Mouse (Mus musculus) testis, postnatal 14 days (tissue): ENCODE measurements around the gene Scn5a.

Experiments
- DNase-seq: peaks from one replicate; pipeline ENCODE4 v3.0.0; 2021; ENCODE audit warnings: low spot score

The Scn5a gene

GRCm38 (mm10) chr9:119564803-119565202, 14.0 kb downstream of the Scn5a start:
- DNase-seq = no peak

GRCm38 (mm10) chr9:119563617-119564016, 15.2 kb downstream of the Scn5a start:
- no peak for DNase-seq

- no peak for DNase-seq
Observed at GRCm38 (mm10) chr9:119562256-119562655, 16.6 kb downstream of the Scn5a start.

- DNase-seq = no peak
Observed at GRCm38 (mm10) chr9:119561746-119562145, 17.1 kb downstream of the Scn5a start.

- no peak for DNase-seq
Observed at GRCm38 (mm10) chr9:119559537-119560276, 19.1 kb downstream of the Scn5a start.

- no peak for DNase-seq
Observed at GRCm38 (mm10) chr9:119558119-119558854, 20.5 kb downstream of the Scn5a start.

GRCm38 (mm10) chr9:119556043-119556442, 22.8 kb downstream of the Scn5a start:
- no peak for DNase-seq

GRCm38 (mm10) chr9:119547528-119547927, 31.3 kb downstream of the Scn5a start:
- no peak for DNase-seq

GRCm38 (mm10) chr9:119547128-119547527, 31.7 kb downstream of the Scn5a start:
- DNase-seq = no peak

GRCm38 (mm10) chr9:119540726-119541125, 38.1 kb downstream of the Scn5a start:
- DNase-seq = no peak

- DNase-seq = no peak
Observed at GRCm38 (mm10) chr9:119537823-119538222, 41.0 kb downstream of the Scn5a start.

GRCm38 (mm10) chr9:119531684-119532417, 47.0 kb downstream of the Scn5a start:
- no peak for DNase-seq

- DNase-seq = no peak
Observed at GRCm38 (mm10) chr9:119524511-119524910, 54.3 kb downstream of the Scn5a start.

GRCm38 (mm10) chr9:119523301-119523700, 55.5 kb downstream of the Scn5a start:
- no peak for DNase-seq

GRCm38 (mm10) chr9:119519116-119519515, 59.7 kb downstream of the Scn5a start:
- DNase-seq = no peak

- no peak for DNase-seq
Observed at GRCm38 (mm10) chr9:119518177-119518576, 60.6 kb downstream of the Scn5a start.

- DNase-seq = no peak
Observed at GRCm38 (mm10) chr9:119517467-119517866, 61.3 kb downstream of the Scn5a start.

GRCm38 (mm10) chr9:119516815-119517214, 62.0 kb downstream of the Scn5a start:
- DNase-seq = no peak

GRCm38 (mm10) chr9:119515454-119515853, 63.4 kb downstream of the Scn5a start:
- no peak for DNase-seq

GRCm38 (mm10) chr9:119514986-119515385, 63.8 kb downstream of the Scn5a start:
- no peak for DNase-seq

- DNase-seq = no peak
Observed at GRCm38 (mm10) chr9:119513816-119514215, 65.0 kb downstream of the Scn5a start.

GRCm38 (mm10) chr9:119512993-119513392, 65.8 kb downstream of the Scn5a start:
- no peak for DNase-seq

- DNase-seq = no peak
Observed at GRCm38 (mm10) chr9:119510902-119511301, 67.9 kb downstream of the Scn5a start.
